Mouse (Mus musculus) left cerebral cortex, adult 11 months (tissue): Measurements from ENCODE around the gene Mrtfa.

Source experiments
- DNase-seq: peaks from one replicate; pipeline ENCODE4 v3.0.0; 2022; ENCODE audit warnings: low spot score

Mrtfa gene

DNA sequence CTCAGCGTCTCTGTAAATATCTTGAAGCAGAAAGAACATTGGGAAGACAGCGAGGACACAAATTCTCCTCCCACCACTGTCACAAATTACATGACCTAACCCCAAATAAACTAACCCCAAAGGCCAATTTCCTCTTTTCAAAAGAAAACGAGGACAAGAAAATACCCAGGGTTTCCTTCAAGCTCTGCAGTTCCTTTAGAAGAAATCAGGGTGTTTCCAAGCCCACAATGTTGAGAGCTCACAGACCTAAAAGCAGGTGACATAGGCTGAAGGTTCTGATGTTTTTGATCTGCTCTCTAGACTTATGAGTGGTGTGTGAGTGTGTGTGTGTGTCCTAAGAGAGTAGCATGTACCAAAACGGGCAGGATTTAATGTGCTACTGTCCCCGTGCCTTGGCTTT lies 89.2 kb downstream of the Mrtfa start:
- no peak for DNase-seq

GRCm38 (mm10) chr15:81099269-81099668 lies 91.3 kb downstream of the Mrtfa start:
- DNase-seq, result no peak

- no peak for DNase-seq
Measured at GRCm38 (mm10) chr15:81098689-81099088, 91.9 kb downstream of the Mrtfa start.

DNA sequence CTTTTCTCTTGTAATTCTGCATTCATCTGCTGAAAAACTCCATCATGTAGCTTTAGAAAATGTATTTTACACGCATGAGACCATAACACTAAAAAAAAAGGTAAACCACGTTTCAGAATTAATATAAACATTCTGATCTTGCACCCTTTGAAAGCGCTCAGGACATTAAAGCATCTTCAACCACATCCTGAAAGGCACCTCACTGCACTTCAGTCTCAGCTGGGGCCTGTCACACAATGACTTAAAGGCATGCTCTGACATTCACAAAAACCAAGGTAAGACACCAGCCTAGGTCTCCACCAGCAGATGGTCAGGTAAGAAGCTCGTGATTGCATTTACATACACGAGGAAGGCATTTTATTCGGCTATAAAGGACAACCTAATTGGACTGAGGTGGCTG lies 92.7 kb downstream of the Mrtfa start:
- no peak for DNase-seq

DNA sequence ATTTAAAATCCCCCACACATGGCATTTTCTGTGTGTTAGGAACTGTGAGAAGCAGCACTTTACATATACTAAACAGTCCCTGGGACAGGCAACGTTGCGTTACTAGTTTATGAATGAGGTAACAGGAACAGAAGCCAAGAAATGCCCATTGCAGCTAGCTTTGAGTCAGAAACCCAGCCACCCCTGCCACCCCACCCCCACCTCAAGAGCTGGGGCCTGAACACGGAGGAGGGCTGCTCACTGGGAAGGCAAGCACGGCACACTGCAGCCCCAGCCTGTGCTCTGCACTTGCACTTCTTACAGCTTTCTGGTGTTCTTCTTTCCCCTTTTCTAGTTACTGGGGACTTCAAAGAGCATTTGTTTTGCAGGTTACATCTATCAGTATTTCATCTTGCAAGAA lies 93.1 kb downstream of the Mrtfa start:
- DNase-seq, result no peak

DNA sequence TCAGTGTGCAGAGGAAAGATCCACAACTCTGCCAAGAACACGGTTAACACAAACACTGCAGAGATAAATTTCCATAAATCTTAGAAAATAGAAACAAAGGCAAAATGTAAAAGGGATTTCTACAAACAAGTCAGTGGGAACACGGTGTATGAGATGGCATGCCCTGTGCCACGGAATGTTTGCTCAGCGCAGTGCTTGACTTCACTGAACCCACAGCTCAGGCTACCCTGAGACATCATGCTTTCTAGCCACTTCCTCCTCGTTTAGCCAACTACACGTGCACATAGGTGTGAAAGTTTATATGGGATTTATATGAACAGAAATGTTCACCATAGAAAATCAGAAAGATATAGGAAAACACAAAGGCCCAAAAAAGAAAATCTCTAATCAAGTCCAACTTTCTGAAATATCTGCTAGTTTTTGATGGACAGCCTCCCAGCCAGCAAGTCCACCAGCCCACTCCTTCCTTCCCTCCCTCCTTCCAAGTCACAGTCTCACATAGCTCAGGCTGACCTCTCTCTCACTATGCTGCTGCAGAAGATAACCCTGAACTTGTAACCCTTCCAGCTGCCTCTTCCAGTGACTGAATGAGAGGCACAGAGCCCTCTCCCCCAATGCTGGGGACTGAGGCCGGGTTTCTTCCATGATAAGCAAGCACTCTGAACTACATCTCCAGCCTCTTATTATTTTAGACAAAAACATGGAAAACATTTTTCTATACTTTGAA lies 94.1 kb downstream of the Mrtfa start:
- no peak for DNase-seq

GRCm38 (mm10) chr15:81093032-81093431 lies 97.5 kb downstream of the Mrtfa start:
- DNase-seq, result no peak

DNA sequence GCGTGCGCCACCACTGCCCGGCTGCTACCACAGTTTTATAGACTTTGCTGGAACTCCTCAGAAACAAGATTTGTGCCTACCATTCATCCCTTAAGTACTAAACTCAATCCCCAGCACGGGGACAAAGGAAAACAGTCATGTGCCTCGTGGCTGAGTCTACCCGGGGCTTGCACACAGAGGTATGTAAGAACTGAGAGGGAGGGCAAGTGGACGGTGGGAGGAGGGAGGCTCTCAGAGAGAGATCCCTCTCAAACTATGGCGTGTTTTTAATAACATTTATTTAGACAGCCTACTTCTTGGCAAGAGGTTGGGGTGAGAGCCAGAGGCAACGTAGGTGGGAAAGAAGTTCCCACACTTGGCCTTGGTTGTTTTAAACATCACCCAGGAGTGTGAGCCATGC lies 98.8 kb downstream of the Mrtfa start:
- DNase-seq, result no peak

- DNase-seq, result no peak
Measured at GRCm38 (mm10) chr15:81087529-81087928, 103.0 kb downstream of the Mrtfa start.

GRCm38 (mm10) chr15:81086644-81087480 lies 103.7 kb downstream of the Mrtfa start:
- DNase-seq, result no peak

DNA sequence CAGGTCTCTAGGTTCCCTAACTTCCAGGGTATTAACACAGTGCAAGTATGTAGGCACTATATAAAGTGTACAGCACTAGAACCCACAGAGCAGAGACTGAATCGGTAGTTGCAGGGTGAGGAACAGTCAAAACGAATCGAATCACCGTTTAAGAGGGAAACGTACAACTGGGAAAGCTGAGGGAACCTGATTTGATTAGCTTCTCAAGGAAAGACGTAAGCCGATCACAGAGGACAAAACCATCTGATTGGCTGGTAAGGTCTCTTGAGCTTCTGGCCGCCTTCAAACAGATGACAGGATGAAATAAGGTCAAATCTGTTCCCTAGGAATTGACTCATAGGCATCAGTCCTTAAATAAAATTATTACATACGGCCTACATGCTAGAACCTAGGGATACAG lies 106.7 kb downstream of the Mrtfa start:
- DNase-seq, result no peak

DNA sequence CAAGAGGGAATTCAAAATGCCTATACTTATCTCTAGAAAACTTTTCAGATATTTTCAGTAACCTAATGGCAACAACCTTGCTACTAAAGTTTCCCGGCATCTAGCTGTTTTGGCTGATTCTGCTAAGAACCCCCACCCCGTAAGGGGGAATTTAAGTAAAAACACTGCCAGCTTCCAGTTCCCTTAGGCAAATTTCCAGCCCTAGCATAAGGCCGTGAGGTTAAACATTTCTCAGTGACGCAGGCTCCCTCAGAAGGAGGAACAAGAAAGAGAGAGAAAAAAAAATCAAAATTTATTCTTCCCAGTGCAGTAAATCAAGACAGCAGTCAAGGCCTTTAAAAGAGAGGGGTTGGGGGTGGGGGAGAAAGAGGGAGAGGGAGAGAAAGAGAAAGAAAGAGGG lies 107.3 kb downstream of the Mrtfa start:
- no peak for DNase-seq

- no peak for DNase-seq
Measured at GRCm38 (mm10) chr15:81081216-81081615, 109.3 kb downstream of the Mrtfa start.

GRCm38 (mm10) chr15:81080405-81080804 lies 110.2 kb downstream of the Mrtfa start:
- DNase-seq, result no peak

- DNase-seq, result no peak
Measured at GRCm38 (mm10) chr15:81079255-81079654, 111.3 kb downstream of the Mrtfa start.

GRCm38 (mm10) chr15:81077551-81077950 lies 113.0 kb downstream of the Mrtfa start:
- DNase-seq, result no peak

- no peak for DNase-seq
Measured at GRCm38 (mm10) chr15:81074543-81074942, 116.0 kb downstream of the Mrtfa start.

- no peak for DNase-seq
Measured at GRCm38 (mm10) chr15:81073751-81074150, 116.8 kb downstream of the Mrtfa start.

DNA sequence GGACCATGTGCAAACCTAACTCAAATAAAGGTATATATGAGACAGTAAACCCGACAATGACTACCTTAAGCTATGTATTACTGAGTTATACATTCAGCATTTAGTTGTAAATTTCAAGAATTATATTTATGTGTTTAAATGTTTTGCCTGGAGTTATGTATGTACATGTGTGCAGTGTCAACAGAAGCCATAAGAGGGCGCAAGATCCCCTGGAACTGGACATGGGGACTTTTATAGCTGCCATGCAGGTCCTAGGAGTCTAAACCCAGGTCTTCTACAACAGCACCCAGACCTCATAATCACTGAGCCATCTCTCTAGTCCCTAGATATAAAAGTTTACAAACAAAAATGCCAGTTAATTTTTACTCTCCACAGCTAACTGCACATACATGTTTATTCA lies 117.8 kb downstream of the Mrtfa start:
- DNase-seq, result no peak

DNA sequence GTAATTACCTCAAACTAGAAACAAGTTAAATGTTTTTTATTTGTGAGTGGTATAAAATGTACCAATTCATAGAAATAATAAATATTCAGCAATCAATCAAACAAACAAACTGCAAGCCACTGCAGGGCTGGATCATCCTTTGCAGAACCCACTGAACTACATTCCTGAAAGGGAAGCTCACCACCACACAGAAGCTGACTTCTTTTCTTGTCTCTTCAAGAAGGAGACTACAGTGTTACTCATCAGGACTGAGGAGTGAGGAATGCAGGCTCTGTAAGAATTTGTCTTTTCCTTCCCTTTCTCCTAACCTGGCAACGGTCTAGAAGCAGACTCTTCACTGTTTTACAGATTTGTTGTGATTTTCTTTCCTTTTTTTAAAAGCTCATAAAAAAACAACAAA lies 120.1 kb downstream of the Mrtfa start:
- no peak for DNase-seq

- no peak for DNase-seq
Measured at GRCm38 (mm10) chr15:81068641-81069381, 121.7 kb downstream of the Mrtfa start.

GRCm38 (mm10) chr15:81067761-81068160 lies 122.8 kb downstream of the Mrtfa start:
- DNase-seq, result no peak

DNA sequence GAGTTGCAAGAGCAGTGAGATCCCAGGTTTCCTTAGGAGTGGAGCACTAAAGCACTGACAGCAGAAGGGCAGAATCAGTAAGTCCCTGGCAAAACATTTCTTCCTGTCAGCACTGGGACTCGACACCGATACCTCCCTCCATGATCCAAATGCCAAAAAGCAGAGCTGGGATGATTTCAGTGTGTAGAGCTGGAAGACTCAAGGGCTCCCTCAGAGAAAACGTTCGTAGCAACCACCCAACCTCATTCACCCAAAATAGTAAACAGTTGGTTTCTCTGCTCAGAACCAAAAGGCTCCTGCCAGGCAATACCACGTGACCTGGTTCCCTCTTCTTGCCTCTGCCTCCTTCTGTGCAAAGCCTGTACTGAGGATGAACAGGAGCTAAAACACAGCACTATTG lies 123.6 kb downstream of the Mrtfa start:
- peak; percentile 22 for DNase-seq
